Mouse (Mus musculus): ENCODE data around the gene Kncn. TPM values are rescaled to one million over a fixed set of nuclear protein-coding genes. Genes with fewer than 3 reads are reported as not detected.

Gene Kncn
- total RNA-seq, 2 experiments from 2014 or later = not detected

DNA sequence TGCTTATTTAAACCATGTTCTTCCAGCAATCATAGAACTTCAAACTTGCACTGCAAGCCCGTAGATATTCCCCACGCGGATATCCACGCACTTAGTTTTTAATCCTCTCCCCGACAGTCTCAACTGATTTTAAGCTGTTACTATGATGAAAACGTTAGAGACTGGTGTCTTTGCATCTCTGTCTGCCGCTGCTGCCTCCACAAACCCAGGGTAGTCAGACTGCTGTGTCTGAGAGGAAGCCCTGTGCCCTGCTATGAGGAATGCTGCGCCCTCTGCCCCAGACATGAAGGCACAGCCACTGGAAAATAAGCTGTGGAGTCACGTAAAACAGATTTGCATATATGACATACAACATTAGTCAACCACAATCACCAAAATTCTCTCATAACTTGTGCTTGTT, 5.4 kb upstream of the Kncn start:
- no peak for DNase-seq

DNA sequence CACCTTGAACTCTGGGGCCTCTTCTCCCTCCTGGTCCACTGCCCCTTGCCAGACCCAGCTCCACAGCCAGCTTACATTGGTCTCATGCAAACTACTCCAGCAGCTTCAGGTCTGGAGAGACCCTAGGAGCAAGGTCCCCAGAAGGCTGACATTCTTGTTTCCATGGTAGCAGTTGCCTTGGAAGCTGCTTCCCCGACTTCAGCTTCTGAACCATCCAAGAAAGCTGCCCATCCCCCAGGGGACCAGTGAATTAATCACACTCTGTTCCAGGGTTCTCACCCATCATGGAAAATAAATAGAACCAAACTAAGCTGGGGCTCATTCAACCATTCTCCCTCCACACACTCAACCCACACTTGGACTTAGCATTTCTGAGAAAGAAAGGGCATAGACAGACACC, 3.0 kb upstream of the Kncn start:
- no peak for DNase-seq

DNA sequence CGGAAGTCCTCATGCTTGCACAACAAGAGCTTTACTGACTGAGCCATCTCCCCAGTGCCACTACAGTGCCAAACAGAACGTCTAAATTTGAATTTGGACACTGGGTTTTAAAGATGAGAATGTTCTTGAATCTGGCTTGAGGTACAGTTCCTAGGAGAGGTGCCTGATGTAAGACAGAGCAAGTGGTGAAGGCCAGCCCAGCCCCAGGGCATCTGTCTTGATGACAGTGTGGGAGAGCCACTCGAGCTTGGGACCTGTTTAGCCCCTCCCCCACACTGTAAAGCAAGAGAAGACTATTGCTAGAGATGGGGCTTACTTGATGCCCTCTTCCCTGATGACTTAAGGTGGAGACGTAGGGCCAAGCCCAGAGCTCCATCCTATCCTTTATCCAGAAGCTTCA, 2.0 kb upstream of the Kncn start:
- no peak for DNase-seq

DNA sequence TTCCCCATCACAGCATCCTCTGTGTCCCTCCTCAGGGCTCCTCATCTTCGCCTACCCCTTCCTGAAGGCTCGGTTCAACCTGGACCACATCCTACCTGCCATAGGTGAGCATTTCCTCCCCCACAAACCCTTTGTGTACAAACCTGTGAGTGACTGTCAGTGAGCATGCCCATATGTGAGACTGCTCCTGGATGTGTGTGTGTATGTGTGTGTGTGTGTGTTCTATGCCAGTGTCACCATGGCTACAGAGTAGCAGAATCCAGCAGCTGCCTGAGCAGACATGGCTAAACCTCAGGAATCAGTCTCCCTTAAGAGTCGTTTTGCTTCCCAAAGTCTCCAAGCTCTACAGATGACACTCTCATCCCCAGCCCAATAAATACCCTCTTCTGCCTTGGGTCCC, 1.6 kb downstream of the Kncn start:
- DNase-seq = no peak

DNA sequence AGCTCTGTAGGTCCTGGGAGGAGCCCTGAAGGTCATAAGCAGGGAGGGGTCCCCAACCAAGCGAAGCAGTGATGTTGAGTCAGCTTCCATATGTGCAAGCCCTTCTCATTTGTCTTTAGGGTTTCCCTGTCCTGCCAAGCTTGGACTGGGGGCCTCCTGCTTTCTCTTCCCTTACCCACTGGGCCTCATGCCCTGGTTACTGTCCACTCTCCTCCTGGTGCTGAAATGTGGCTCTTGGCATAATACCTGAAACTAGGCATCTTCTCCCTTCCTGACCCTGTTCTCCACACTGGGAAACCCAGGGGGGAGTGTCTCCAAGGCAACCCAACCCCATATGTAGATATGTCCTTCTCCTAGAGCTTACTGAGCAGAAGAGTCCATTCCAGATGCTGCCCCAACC, 2.7 kb downstream of the Kncn start:
- DNase-seq = no peak

DNA sequence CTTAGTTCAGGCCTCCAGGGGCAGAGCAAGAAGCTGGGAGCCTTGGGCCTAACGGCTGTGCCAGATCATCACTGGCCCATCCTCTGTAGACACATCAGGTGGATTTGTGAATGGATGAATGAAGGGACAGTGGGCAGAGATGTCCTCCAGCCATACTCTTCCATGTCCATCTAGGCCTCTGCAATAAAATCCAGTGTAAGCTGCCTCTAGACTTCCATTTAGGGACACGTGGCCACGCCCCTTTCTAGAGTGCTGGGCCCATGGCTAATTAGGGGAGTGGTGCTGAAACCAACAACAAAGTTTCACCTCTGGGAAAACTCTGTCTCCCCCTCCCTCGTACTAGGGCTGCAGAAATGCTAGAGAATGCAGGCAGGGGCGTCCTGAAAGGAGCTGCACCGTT, 5.9 kb downstream of the Kncn start:
- no peak for DNase-seq

DNA sequence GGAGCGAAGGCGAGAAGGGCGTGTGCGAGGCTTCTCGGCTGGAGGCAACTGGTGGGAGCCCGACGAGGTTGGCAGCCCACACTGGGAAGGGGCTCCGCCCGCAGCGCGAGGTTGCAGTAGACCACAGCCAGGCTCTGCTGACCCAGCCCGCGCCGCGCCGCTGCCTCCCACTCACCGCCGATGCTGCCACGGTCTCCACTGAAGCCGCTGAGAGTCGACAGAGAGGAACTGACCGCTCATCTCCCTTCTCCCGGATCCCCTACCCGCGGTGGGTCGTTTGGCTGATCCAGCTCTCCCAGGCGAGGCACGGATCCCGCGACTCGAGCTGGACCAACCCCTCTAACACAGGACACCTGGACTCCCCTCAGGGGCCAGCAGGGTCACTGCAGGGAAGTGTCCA, 6.4 kb downstream of the Kncn start, which contains the start of gene 6430628N08Rik:
TSS of gene 6430628N08Rik (plus strand) at position 113 of the 400 bp plus-strand sequence.
- no peak for DNase-seq

DNA sequence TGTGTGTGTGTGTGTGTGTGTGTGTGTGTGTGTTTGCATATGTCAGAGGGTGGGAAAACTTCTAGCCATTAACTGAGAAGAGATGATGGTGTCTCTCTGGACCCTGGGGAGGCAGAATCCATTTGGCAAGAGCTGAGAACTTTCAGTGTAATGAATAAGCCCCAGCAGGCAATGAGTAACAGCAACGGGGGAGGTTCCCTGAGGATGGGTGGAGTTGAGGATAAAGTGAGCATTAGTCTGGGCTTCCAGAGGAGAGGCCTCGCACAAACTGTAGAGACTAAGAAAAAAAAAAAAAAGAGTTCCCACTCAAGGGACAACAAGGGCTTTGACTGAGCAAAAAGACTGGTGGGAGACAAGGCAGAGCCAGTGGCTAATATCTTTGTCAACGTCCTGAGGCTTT, 10.1 kb downstream of the Kncn start:
- no peak for DNase-seq

DNA sequence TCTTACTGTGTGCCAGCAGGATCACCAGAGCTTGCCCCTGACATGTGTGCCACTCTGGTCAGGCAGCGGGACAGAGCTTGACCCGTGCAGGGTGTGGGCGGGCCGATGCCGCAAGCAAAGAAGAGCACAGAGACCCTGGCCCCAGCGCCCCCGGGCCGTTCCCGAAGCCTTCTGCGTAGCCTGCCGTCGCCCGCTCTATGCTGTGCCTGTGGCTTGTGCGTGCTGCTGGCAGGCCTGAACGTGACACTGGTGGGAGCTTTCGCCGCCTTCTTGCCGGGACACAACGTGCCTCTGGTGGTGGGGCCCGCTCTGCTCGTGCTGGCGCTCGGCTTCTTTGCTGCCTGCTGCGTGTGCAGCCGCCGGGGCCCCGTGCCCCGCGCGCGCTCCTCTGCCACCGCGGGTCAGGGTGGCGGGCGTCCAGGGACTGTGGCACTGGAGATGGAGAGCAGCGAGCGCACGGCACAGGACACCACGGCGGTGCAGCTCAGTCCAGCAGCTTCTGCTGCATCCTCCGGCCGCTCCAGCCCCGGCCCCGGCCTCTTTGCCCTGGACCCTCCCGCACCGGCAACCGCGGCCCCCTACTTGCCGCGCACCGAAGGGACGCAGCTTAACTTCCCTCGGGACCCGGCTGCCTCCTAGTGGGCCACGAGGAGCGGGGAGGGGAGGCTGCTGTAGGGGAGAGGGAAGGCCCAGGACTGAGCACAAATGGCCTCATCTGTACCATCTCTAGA, 13.9 kb downstream of the Kncn start:
- no peak for DNase-seq

DNA sequence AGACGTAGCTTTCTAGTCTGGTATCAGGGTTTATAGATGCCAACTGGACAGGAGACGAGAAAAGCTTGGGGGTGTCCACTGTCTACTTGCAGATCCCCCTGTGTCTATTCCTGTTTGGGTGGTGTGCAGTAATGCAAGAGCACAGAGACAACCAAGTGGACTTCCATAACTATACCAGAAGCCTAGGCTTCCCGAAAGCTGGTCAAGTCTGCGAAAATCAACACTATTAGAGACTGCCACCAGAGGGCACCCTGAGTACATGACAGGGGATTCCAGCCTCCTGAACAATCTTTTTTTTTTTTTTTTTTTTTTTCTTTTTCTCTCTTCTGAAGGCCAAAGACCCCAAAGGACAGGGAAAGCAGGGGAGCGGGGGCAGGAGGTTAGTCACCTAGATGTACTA, 18.6 kb downstream of the Kncn start:
- DNase-seq = peak; percentile 68 to 90

DNA sequence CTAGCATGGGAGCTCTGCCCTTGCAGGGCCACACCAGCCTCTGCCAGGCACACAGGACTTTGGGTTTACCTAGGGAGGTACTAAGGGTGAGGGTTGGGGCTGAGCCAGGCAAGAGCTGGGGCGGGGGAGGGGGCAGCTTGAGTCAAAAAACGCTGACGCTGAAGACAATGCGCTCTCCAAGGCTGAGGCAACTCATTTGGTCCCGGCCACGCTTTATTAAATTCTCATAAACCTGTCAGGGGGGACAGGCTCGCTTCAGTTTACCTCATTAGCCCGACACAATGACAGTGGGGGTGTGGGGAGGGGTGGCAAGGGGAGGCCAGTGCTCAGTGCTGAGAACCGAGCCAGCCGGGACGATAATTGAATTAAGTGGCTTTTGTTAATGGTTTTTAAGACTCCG, 20.2 kb downstream of the Kncn start:
- no peak for DNase-seq

DNA sequence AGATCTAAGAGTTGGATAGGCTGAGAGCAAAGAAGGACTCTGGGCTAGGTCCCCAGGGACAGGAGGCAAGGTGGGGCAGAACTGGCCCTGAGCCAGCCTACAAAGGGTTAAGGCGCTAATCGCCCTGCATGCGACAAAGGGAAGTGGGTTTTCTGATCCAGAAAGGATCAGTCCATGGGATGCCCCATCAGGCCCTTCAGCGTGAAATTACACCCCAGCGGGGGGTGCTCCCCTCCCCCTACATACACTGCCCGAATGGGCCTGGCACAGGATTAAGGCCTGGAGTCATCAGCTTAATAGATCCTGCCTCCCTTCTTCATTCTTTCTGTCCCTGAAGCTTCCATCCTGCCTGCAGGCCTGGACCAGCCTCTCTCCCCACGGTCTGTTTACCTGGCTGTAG, 21.5 kb downstream of the Kncn start:
- no peak for DNase-seq

DNA sequence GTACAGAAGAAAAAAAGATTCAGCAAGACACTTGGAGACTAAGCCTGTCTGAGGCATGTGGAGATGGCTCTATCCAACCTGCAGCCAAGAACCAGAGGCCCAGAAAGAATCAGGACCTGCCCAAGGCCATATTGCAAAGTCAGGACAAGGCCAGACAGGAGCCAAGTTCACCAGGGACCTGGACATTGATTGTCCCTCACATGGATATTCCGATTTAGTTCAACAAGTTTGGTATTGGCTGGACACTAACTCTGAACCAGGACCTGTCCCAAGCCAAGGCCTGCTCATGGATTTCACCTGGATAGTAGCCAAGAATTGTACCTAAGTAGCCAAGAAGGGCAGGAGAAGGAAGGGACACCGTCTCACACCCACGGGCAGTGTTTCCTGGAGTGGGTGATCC, 22.6 kb downstream of the Kncn start:
- DNase-seq = no peak

DNA sequence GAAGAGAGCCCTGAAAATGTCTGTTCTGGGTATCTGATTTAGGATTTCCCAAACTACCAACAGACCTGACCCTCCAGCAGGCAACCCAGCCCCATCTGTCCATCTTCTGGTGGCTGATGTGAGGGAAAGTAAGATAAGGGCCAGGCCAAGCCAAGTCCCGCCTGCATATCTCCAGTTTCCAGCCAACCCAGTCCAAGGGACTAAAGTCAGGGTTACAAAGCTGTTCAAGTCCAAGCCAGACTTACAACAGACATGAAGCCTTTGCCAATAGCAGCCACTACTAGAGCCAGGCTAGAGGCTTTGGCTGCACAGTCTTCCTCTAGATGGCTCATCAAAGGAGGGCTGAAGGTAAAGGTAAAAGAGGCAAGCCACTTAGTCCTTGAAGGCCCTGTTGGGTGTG, 23.8 kb downstream of the Kncn start:
- peak in 1 of 2 experiments; percentile 13 for DNase-seq

DNA sequence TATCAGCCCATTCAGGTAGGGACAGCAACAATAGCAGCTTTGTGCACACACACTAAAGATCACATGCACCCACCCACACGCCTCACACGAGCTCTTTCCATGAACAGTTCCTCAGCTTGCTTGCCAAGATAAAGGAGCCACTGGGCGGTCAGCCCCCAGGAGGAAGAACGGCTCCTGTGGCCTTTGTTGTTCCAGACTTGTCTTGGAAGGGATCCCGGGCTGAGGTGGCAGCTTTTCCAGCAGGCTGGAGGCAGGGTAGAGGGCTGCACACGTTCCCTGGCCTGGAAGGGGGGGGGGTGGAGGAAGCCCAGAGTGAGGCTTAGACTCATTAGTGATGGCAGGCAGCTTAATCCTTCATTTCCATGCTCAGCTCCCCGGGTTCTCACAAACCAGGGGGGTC, 24.4 kb downstream of the Kncn start:
- peak; percentile 57 to 70 for DNase-seq

DNA sequence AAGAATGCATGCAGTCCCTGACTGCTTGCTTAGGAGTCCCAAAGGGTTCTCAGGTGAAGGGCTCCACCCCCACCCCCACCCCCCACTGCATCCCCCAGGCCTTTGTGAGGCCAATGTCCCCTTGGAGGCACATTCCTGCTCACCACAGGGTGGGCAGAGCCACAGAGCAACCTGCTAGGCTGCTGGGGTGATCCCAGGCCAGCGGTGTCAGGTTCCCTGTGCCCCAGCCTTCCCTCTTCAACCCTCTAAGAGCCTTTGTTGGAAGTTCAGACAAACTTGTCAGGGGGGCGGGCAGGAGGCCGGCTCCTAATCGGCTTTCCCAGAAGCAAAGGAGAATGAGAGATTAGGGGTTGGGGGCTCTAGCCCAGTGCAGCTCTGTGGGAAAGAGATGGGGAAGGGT, 27.4 kb downstream of the Kncn start:
- no peak for DNase-seq

DNA sequence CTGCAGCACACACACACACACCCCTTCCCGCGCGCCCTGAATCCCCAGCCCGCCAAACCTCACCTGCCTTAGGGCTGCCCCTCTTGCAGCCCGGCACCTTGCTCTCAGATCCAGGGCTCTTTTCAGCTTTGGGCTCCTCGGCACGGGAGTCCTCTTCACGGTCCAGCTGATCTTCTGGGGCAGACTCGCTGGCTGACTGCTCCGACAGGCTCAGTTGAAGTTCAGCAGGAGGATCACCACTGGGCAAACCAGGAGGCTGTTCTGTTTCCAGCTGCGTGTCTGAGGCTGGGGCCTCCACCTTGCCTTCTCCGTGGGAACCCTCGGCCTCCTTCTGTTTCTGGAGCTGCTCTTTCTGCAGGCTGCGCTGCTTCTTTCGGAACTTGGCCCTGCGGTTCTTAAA, 35.7 kb downstream of the Kncn start:
- no peak for DNase-seq

DNA sequence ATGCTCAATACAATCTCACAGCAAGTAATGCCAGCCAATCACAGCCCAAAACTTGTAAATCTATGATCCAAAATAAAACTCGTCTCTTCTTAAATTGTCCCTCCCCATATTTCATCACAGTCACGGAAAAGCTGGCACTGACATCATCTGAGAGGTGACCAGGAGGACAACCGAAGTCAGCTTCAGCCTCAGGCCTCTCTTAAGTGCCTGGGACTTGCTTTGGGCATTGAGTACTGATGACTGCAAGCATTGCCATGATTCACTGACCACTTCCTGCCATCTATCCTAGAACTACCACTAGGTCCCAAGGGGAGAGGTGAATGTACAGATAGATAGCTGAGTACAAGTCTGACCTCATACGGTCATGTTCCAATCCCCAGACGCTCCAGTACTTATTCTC, 38.5 kb downstream of the Kncn start:
- DNase-seq = no peak

DNA sequence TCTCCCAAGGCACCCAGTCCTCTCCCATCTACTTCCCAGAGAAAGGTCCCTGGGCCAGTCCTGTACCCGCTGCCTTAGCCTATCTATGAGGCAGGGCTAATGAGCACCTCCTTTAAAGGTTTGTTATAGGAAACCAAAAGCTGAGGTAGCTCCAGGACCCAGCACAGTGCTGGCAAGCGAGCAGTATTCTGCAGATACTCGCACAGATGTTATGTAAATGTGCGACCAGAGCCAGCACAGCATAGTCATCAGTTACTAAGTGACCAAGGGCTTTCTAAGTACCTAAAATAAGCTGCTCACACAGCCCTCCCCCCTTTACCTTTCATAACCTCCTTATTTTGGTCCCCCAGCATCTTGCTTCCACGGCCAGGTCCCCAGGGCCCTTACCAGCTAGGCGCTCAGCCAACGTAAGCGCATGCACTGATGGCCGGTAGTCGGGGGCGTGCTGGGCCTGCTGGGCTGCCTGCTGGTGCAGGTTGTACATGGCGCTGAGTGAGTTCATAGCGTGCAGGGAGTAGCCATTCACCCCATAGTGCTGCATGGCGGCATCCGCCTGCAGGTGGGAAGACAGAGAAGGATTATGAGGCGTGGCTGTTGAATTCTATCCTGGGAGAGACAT, 39.2 kb downstream of the Kncn start:
- no peak for DNase-seq

DNA sequence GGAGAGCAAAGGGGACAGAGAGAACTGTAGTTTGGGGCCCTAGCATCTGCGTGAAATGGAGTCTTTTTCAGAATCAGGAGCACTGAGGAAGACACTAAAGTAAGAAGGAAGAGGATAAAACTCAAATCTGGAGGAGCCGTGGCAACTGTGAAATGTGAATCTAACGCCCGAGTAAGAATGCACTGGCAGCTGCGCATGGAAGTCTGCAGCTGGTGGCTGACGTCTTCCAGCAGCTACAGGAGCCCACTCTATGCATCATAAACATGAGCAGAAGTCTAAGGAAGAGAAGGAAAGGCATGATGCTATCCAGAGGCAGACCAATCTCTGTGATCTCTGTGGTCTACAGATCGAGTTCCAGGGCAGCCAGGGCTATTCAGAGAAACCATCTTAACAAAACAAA, 43.4 kb downstream of the Kncn start:
- no peak for DNase-seq

DNA sequence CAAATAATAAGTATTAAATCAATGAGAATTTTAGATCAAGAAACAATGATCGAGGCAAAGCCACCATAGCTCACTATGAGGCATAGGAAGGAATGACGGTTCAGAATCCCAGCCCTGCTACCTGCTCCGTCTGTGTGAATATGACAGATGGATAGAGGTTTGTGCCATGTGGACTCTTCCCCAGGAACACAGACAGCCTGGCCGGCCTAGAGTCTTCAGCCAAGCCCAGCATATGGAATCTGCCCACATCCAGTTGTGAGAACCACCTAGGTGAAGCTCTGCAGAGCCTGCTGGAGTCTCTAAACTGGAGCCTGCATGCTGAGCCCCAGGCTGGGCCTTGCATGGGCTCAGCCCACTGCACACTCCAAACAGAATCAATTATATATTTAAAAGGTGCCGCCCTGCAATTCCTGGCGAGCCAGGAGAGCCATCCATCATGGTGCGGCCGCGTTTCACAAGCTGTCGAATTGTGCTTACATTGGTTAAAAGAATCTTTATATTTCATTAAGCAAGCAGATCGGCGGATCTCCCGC, 47.4 kb downstream of the Kncn start:
- no peak for DNase-seq

DNA sequence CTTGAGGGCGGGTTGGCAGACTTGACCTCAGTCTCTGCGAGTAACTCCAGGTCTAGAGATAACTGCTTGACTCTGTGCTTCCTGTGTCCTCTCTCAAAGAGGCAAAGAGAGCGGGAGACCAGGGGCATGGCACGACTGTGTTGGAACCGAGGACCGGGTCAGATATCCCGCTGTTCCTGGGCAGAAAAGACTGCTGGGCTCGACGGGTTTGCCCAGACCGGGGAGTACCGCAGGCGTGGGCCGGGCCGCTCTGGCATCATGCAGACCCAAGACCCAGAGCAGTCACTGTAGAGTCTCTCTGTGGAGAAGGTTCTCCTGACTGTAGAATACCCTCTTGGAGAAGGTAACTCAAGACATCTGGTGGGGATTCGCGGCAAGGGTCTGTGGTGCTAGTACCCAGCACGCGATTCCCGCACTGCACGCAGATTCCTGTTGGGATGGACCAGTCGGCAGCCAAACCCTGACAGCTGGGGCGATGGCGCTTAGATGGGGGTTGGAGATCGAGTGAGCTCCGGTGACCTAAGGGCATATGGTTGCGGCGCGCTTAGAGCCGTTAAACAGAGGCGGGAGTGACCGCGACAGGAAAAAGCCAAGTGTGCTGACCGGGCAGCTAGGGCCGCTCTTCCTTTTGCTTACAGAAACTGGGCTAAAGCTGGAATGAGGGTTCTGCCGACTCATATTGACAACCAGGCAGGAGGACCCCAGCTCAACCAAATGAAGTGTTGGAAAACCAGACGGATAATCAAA, 51.8 kb downstream of the Kncn start:
- DNase-seq = peak in 1 of 2 experiments; percentile 18

DNA sequence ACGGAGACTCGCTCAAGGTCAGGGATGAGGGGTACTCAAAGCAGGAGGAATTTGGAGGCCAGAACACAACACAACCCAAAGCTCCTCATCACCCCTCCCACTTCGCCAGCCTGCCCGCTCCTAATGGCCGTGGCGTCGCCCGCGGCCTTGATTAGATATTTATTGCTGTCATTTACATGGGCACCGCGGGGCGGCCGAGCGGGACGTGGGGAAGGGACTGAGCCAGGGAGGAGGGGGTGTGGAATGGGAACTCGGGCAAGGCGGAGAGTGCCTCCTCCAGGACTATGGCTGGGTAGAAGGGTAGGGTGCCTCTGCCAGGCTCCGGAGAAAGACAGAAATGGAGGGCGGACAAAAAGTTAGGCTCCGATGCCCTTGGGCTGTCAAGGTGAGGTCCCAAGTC, 52.4 kb downstream of the Kncn start:
- peak in 1 of 2 experiments; percentile 10 for DNase-seq

All from heart, adult 18-20 months (tissue).